Mouse (Mus musculus) ES-E14 (cell line): Measurements from ENCODE around the gene Ppil1. TPM values are rescaled to one million over a fixed set of nuclear protein-coding genes. Genes with fewer than 3 reads are reported as not detected.

Source experiments
- DNase-seq: peaks from one replicate; pipeline ENCODE4 v3.0.0-alpha.2; 2013; ENCODE audit warnings: low read depth, low spot score
- H3K27ac ChIP-seq: 2 replicates; pipeline ENCODE4 v1.5.1; 2012; ENCODE audit warnings: low read depth, mild to moderate bottlenecking, low read length, moderate library complexity, mixed read lengths; ENCODE audit not compliant: poor library complexity, insufficient read depth, severe bottlenecking
- H3K36me3 ChIP-seq: 2 replicates; pipeline ENCODE4 v1.6.1; 2012; ENCODE audit warnings: mild to moderate bottlenecking, low read length, moderate library complexity, mixed read lengths; ENCODE audit not compliant: control insufficient read depth, poor library complexity, insufficient read depth, severe bottlenecking
- H3K4me1 ChIP-seq, 2 experiments: fragments of 150-350 bp in 1 of 2; sonication (generic) in 1 of 2; 2 replicates each; pipeline ENCODE4 v1.6.1; 2012; ENCODE audit warnings: low read length in 2 of 2, mild to moderate bottlenecking in 1 of 2, mixed read lengths in 1 of 2; ENCODE audit not compliant: control insufficient read depth in 2 of 2, insufficient read depth in 2 of 2, poor library complexity in 1 of 2
- H3K4me3 ChIP-seq, 2 experiments: fragments of 150-350 bp in 1 of 2; sonication (generic) in 1 of 2; 2 replicates each; pipeline ENCODE4 v1.5.1; 2012; ENCODE audit warnings: low read length in 2 of 2, low read depth in 1 of 2, mild to moderate bottlenecking in 1 of 2, mixed read lengths in 1 of 2; ENCODE audit not compliant: insufficient read depth in 1 of 2, poor library complexity in 1 of 2, severe bottlenecking in 1 of 2
- H3K9ac ChIP-seq: 2 replicates; pipeline ENCODE4 v1.6.1; 2012; ENCODE audit warnings: low read depth, mild to moderate bottlenecking, low read length, mixed read lengths; ENCODE audit not compliant: poor library complexity, insufficient read depth, severe bottlenecking
- H3K9me3 ChIP-seq: fragments of 150-350 bp; sonication (generic); 2 replicates; pipeline ENCODE4 v1.6.1; 2012; ENCODE audit warnings: low read depth, mild to moderate bottlenecking, low read length; ENCODE audit not compliant: control insufficient read depth, insufficient read depth
- CHD2 ChIP-seq: IDR thresholded peaks from 2 replicates; pipeline ENCODE4 v1.6.1; 2014; ENCODE audit warnings: mild to moderate bottlenecking, low read depth, low read length, inconsistent platforms
- HCFC1 ChIP-seq: IDR thresholded peaks from 2 replicates; pipeline ENCODE4 v1.6.1; 2012; ENCODE audit warnings: low read length, inconsistent platforms, borderline replicate concordance; ENCODE audit not compliant: insufficient read depth
- MAFK ChIP-seq: IDR thresholded peaks from 2 replicates; pipeline ENCODE4 v1.6.1; 2014; ENCODE audit warnings: mild to moderate bottlenecking, low read depth, low read length, inconsistent platforms; ENCODE audit not compliant: insufficient read depth
- ZC3H11A ChIP-seq: IDR thresholded peaks from 2 replicates; pipeline ENCODE4 v1.6.1; 2012; ENCODE audit warnings: low read depth, mild to moderate bottlenecking, inconsistent platforms, low read length, borderline replicate concordance
- ZNF384 ChIP-seq: IDR thresholded peaks from 2 replicates; pipeline ENCODE4 v1.6.1; 2012; ENCODE audit warnings: low read depth, low read length, inconsistent platforms
- in situ Hi-C, 2 experiments: fragments of 600-800 bp; cut with MboI; formaldehyde crosslinking; loops; one replicate each; pipeline ENCODE4 v1.15.1; 2025; ENCODE audit warnings: low sequenced_read_pairs in 2 of 2, inconsistent platforms in 1 of 2; ENCODE audit not compliant: unreplicated experiment in 2 of 2
- total RNA-seq: library from RNA; depleted of rRNA; stranded (reverse); fragments of 300-350 nt; gene quantifications from 2 replicates; pipeline ENCODE4 v1.2.3, GENCODE M21; 2012

The Ppil1 gene
- total RNA-seq, 1 experiment = 157 TPM

DNA sequence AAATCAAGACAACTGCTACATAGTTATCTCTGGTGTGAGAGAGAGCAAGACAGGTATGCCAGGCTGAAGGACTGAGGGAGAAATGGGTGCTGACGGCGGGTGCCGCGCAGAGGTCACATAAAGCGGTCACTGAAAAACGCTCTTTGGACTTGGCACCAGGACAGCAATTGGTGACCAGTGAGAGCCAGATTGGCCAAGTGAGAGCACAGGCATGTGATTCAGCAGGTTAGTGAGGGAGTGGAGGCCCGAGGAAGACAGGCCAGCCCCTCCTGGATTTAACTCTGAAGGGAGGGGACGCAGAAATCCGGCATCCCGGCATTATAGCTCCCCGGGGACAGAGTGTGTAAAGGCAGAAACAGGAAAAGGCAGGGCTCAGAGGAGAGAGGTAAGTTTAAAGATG is 9.9 kb upstream of the Ppil1 start:
- in situ Hi-C loops = no loop called here
- Histone ChIP-seq H3K4me1 (peaks cover 2 to 18% of the 10 kb centered on the region in 2 experiments; a peak in 3 of 4 replicates), H3K36me3 (no peaks in the 10 kb centered on the region), H3K9ac (peak overlapping the region; percentile 43; the same call in 1 of the 2 replicates), H3K27ac (no peak overlapping the region), H3K9me3 (no peaks in the 10 kb centered on the region), H3K4me3 (no peak overlapping the region)
- DNase-seq = no peak
- TF ChIP-seq CHD2 = no peak
- no peak for TF ChIP-seq HCFC1
- no peak for TF ChIP-seq ZC3H11A
- TF ChIP-seq ZNF384 = no peak
- TF ChIP-seq MAFK = no peak

- no peaks in the 10 kb centered on the region for H3K36me3 ChIP-seq
- no peak overlapping the region for H3K4me3 ChIP-seq
- peaks cover 2 to 15% of the 10 kb centered on the region in 2 experiments; a peak in 3 of 4 replicates for H3K4me1 ChIP-seq
- TF ChIP-seq ZNF384 (no peak), HCFC1 (no peak), MAFK (no peak), CHD2 (no peak), ZC3H11A (no peak)
- in situ Hi-C loops = no loop called here
- H3K9ac ChIP-seq = no peak overlapping the region
- no peaks in the 10 kb centered on the region for H3K9me3 ChIP-seq
- H3K27ac ChIP-seq = no peak overlapping the region
- DNase-seq = no peak
Observed at GRCm38 (mm10) chr17:29273156-29273555, 9.2 kb upstream of the Ppil1 start.

DNA sequence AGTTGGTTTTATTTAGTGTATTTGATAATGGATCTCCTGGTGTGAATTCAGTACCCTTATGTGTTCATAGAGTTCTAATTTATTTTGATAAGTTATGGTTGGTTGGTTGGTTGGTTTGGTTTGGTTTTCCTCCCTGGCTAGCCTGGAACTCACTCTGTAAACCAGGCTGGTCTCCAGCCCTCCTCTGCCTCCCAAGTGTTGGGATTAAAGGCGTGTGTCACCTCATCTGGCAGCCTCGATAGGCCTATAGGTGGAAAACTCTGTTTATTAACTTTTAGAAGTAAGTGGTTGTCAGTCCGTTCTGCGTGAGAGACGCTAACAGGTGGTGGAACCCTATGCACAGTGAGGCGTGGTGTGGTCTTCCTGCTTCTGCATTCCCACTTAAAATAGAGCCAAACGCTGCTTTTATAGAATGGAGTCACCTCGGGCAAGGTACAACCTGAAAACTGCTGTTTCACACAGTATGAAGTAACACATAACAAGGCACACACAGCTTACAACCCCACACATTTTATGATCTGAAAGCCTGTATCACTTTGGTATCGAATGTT is 6.2 kb upstream of the Ppil1 start:
- H3K9me3 ChIP-seq = no peaks in the 10 kb centered on the region
- TF ChIP-seq MAFK (no peak), ZC3H11A (no peak), CHD2 (no peak)
- peaks cover 0 to 4% of the 10 kb centered on the region in 2 experiments; a peak in 1 of 4 replicates for H3K4me1 ChIP-seq
- no peaks in the 10 kb centered on the region for H3K36me3 ChIP-seq
- in situ Hi-C loops = no loop called here
- no peak overlapping the region for H3K4me3 ChIP-seq
- H3K9ac ChIP-seq = no peak overlapping the region
- no peak for DNase-seq
- no peak overlapping the region for H3K27ac ChIP-seq

- TF ChIP-seq HCFC1 (no peak), ZNF384 (no peak), CHD2 (no peak), ZC3H11A (no peak), MAFK (no peak)
- Histone ChIP-seq H3K9ac (peak overlapping the region; percentile 87; the same call in 1 of the 2 replicates), H3K27ac (no peak overlapping the region), H3K4me3 (peak overlapping the region; percentile 81 to 87), H3K36me3 (no peaks in the 10 kb centered on the region), H3K9me3 (no peaks in the 10 kb centered on the region), H3K4me1 (peaks cover 0 to 4% of the 10 kb centered on the region in 2 experiments; a peak in 1 of 4 replicates)
- in situ Hi-C loops = no loop called here
- no peak for DNase-seq
Observed at GRCm38 (mm10) chr17:29269349-29269706, 5.3 kb upstream of the Ppil1 start.
